Mouse (Mus musculus) hindbrain, embryonic 14.5 days (tissue): ENCODE measurements around the gene Itgb3. TPM values are rescaled to one million over a fixed set of nuclear protein-coding genes. Genes with fewer than 3 reads are reported as not detected.

Source experiments
- ATAC-seq: fragments of 200-750 bp; cut with Nextera tagmentation; 2 replicates; pipeline ENCODE4 v1.8.0; 2017; ENCODE audit warnings: moderate number of reproducible peaks, mild to moderate bottlenecking, moderate TSS enrichment, moderate library complexity; ENCODE audit not compliant: low FRiP score
- DNase-seq: peaks from one replicate; pipeline ENCODE4 v3.0.0-alpha.2; 2015; ENCODE audit warnings: low spot score
- H3K27ac ChIP-seq: fragments of 300-500 bp; sonication (generic); 2 replicates; pipeline ENCODE4 v1.5.1; 2014; ENCODE audit warnings: mild to moderate bottlenecking, moderate library complexity
- H3K27me3 ChIP-seq: fragments of 300-500 bp; sonication (generic); 2 replicates; pipeline ENCODE4 v1.6.1; 2014; ENCODE audit warnings: mild to moderate bottlenecking, low read length, mixed read lengths; ENCODE audit not compliant: control insufficient read depth, insufficient read depth
- H3K36me3 ChIP-seq: fragments of 300-500 bp; sonication (generic); replicated peaks from 2 replicates; pipeline ENCODE4 v1.6.1; 2014; ENCODE audit not compliant: control insufficient read depth, insufficient read depth
- H3K4me1 ChIP-seq: fragments of 300-500 bp; sonication (generic); replicated peaks from 2 replicates; pipeline ENCODE4 v1.6.1; 2014; ENCODE audit warnings: antibody characterized with exemption, low read length, mixed read lengths; ENCODE audit not compliant: control insufficient read depth, insufficient read depth
- H3K4me2 ChIP-seq: fragments of 300-500 bp; sonication (generic); replicated peaks from 2 replicates; pipeline ENCODE4 v1.6.1; 2014; ENCODE audit warnings: mild to moderate bottlenecking, moderate library complexity
- H3K4me3 ChIP-seq: fragments of 300-500 bp; sonication (generic); replicated peaks from 2 replicates; pipeline ENCODE4 v1.5.1; 2014; ENCODE audit warnings: mild to moderate bottlenecking, low read length
- H3K9ac ChIP-seq: fragments of 300-500 bp; sonication (generic); 2 replicates; pipeline ENCODE4 v1.6.1; 2014
- H3K9me3 ChIP-seq: fragments of 300-500 bp; sonication (generic); 2 replicates; pipeline ENCODE4 v1.6.1; 2016; ENCODE audit warnings: low read length; ENCODE audit not compliant: control insufficient read depth
- WGBS: fragments of 180-500 bp; shearing (Covaris S2); extraction: QIAGEN DNeasy Blood & Tissue Kit; methylation state at CpG from one replicate; pipeline ENCODE4 v1.1.7; 2014; 5-methylcytosine and 5-hydroxymethylcytosine counted together
- polyA plus RNA-seq: library from polyadenylated mRNA; unstranded; fragments of >200 nt; fragmentation: Nextera tagmentation; extraction: Ambion mirVana; gene quantifications from 2 replicates; pipeline ENCODE4 v1.2.1, GENCODE M21; 2014

Itgb3 gene
- polyA plus RNA-seq, 1 experiment from 2014 or later = 0.43 TPM

GRCm38 (mm10) chr11:104580091-104580490 lies 27.7 kb upstream of the Itgb3 start:
- Histone ChIP-seq H3K27me3 (no peaks in the 10 kb centered on the region), H3K4me2 (no peak overlapping the region), H3K9me3 (no peaks in the 10 kb centered on the region), H3K9ac (no peak overlapping the region), H3K36me3 (no peaks in the 10 kb centered on the region), H3K4me1 (0 out of 2 replicates have a peak, but pooled peaks cover 4% of the 10 kb centered on the region), H3K4me3 (no peak overlapping the region), H3K27ac (no peak overlapping the region)
- DNase-seq (no peak), ATAC-seq (no peak)
- WGBS = 64% methylated on average over 6 of the region's 6 CpGs

DNA sequence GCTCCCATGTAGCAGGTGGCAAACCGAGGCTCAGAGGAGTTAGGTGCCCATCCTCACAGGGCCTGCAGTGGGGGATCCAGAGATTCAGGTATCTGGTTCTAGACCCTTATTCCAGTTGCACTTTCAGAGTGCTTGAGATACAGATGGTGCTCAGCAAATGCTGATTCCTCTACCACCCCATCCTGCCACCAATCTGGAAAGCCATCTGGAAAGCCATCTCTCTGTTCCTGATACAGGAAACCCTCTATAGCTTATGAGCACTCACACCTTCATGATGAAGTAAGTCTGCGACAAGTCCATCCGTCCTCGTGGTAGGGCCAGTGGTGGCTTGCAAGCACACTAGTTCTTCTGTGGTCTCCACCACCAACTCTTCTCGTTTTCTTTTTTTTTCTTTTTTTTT lies 27.2 kb upstream of the Itgb3 start:
- H3K27me3 ChIP-seq = no peaks in the 10 kb centered on the region
- no peak overlapping the region for H3K27ac ChIP-seq
- H3K4me2 ChIP-seq = no peak overlapping the region
- H3K9me3 ChIP-seq = no peaks in the 10 kb centered on the region
- ATAC-seq (no peak), DNase-seq (no peak)
- 93% methylated on average over 5 of the region's 5 CpGs for WGBS
- H3K4me1 ChIP-seq = 0 out of 2 replicates have a peak, but pooled peaks cover 4% of the 10 kb centered on the region
- H3K36me3 ChIP-seq = no peaks in the 10 kb centered on the region
- no peak overlapping the region for H3K4me3 ChIP-seq
- H3K9ac ChIP-seq = no peak overlapping the region

GRCm38 (mm10) chr11:104581446-104582307 lies 26.1 kb upstream of the Itgb3 start:
- 0 out of 2 replicates have a peak, but pooled peaks cover 4% of the 10 kb centered on the region for H3K4me1 ChIP-seq
- no peaks in the 10 kb centered on the region for H3K36me3 ChIP-seq
- WGBS = 76% methylated on average over 18 of the region's 18 CpGs
- no peak overlapping the region for H3K27ac ChIP-seq
- no peak for DNase-seq
- H3K4me2 ChIP-seq = peak overlapping the region; percentile 13; the same call in 1 of the 2 replicates
- no peak for ATAC-seq
- H3K27me3 ChIP-seq = no peaks in the 10 kb centered on the region
- H3K9me3 ChIP-seq = no peaks in the 10 kb centered on the region
- no peak overlapping the region for H3K9ac ChIP-seq
- no peak overlapping the region for H3K4me3 ChIP-seq

- ATAC-seq (no peak), DNase-seq (no peak)
- no peak overlapping the region for H3K4me2 ChIP-seq
- WGBS = 93% methylated on average over 2 of the region's 2 CpGs
- H3K27me3 ChIP-seq = no peaks in the 10 kb centered on the region
- H3K27ac ChIP-seq = no peak overlapping the region
- 0 out of 2 replicates have a peak, but pooled peaks cover 4% of the 10 kb centered on the region for H3K4me1 ChIP-seq
- H3K4me3 ChIP-seq = no peak overlapping the region
- H3K9me3 ChIP-seq = no peaks in the 10 kb centered on the region
- no peaks in the 10 kb centered on the region for H3K36me3 ChIP-seq
- no peak overlapping the region for H3K9ac ChIP-seq
Measured at GRCm38 (mm10) chr11:104582308-104582606, 25.5 kb upstream of the Itgb3 start.

DNA sequence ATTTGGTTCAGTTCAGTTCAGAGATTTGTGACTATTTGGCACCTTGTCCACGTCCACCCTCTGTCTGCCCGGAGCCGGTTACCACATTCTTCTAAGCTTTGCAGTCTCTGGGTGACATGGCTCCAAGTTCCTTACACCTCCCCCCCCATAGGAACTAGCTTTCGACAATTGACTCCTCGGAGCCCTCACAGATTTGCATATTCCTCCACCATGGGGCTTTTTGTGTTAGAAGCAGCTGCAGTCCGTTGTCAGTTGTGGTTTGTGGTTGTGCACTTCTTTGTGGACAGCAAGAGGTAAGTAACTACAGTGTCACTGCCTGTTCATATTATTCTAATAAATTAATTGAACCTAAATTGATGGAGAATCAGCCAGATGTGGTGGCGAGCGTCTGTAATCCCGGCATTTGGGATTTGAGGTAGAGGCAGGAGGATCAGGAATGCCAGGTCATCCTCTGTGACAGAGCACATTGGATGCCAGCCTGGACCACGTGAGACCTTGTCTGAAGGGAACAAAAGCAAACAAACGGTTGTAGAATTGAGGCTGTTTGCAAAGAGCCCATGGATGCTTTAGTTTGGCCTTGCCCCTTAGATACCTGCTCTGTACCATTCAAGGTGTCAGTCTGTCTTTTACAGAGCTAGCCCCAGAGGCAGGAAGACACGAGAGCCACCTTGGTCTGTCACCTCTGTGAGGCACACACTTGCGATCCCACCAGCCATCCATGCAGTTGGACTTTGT lies 25.0 kb upstream of the Itgb3 start:
- 59% methylated on average over 13 of the region's 13 CpGs for WGBS
- H3K9ac ChIP-seq = no peak overlapping the region
- ATAC-seq (no peak), DNase-seq (no peak)
- H3K4me1 ChIP-seq = 0 out of 2 replicates have a peak, but pooled peaks cover 4% of the 10 kb centered on the region
- H3K4me2 ChIP-seq = no peak overlapping the region
- H3K36me3 ChIP-seq = no peaks in the 10 kb centered on the region
- H3K27ac ChIP-seq = no peak overlapping the region
- no peak overlapping the region for H3K4me3 ChIP-seq
- no peaks in the 10 kb centered on the region for H3K27me3 ChIP-seq
- H3K9me3 ChIP-seq = 0 out of 2 replicates have a peak, but pooled peaks cover 3% of the 10 kb centered on the region

DNA sequence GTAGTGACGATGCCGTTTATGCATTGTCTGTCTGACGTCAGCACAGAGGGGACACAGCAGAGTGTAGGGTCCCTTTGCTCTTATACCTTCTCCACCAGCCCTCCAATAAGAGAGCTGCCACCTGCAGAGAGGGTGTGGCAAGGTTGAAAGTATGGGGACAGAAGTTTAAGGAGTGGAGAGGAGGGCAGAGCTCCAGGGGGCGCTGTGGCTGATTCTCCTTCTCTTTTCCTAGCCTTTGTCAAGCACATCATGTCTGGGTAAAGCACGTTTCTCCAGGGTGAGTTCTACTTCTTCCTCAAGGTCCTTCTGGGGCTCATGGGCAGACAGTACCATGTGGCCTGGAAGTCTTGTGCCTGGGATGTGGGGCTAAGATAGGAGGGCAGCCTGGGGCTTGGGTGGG lies 22.3 kb upstream of the Itgb3 start:
- no peak for ATAC-seq
- Histone ChIP-seq H3K27ac (no peak overlapping the region), H3K9ac (no peak overlapping the region), H3K4me1 (no peaks in the 10 kb centered on the region), H3K27me3 (no peaks in the 10 kb centered on the region), H3K4me3 (no peak overlapping the region), H3K36me3 (no peaks in the 10 kb centered on the region), H3K9me3 (peaks cover 14% of the 10 kb centered on the region; the same call in 1 of the 2 replicates), H3K4me2 (no peak overlapping the region)
- no peak for DNase-seq
- 72% methylated on average over 5 of the region's 5 CpGs for WGBS

- H3K4me3 ChIP-seq = no peak overlapping the region
- peaks cover 14% of the 10 kb centered on the region; the same call in 1 of the 2 replicates for H3K9me3 ChIP-seq
- H3K27me3 ChIP-seq = no peaks in the 10 kb centered on the region
- ATAC-seq = no peak
- H3K9ac ChIP-seq = no peak overlapping the region
- H3K36me3 ChIP-seq = no peaks in the 10 kb centered on the region
- H3K27ac ChIP-seq = no peak overlapping the region
- H3K4me1 ChIP-seq = no peaks in the 10 kb centered on the region
- no peak for DNase-seq
- 97% methylated on average over 9 of the region's 9 CpGs for WGBS
- no peak overlapping the region for H3K4me2 ChIP-seq
Measured at GRCm38 (mm10) chr11:104587904-104588303, 19.9 kb upstream of the Itgb3 start.

- Histone ChIP-seq H3K4me2 (no peak overlapping the region), H3K4me1 (no peaks in the 10 kb centered on the region), H3K9me3 (peaks cover 14% of the 10 kb centered on the region; the same call in 1 of the 2 replicates), H3K9ac (no peak overlapping the region), H3K36me3 (no peaks in the 10 kb centered on the region), H3K27ac (no peak overlapping the region), H3K4me3 (no peak overlapping the region), H3K27me3 (no peaks in the 10 kb centered on the region)
- no peak for ATAC-seq
- no peak for DNase-seq
- WGBS = 90% methylated on average over 2 of the region's 2 CpGs
Measured at GRCm38 (mm10) chr11:104588513-104588912, 19.3 kb upstream of the Itgb3 start.

GRCm38 (mm10) chr11:104589570-104589969 lies 18.2 kb upstream of the Itgb3 start:
- Histone ChIP-seq H3K27ac (no peak overlapping the region), H3K4me1 (no peaks in the 10 kb centered on the region), H3K4me2 (no peak overlapping the region), H3K4me3 (no peak overlapping the region), H3K9me3 (peaks cover 14% of the 10 kb centered on the region; the same call in 1 of the 2 replicates), H3K36me3 (no peaks in the 10 kb centered on the region), H3K9ac (no peak overlapping the region), H3K27me3 (no peaks in the 10 kb centered on the region)
- ATAC-seq = no peak
- no peak for DNase-seq
- 59% methylated on average over 1 of the region's 1 CpGs for WGBS
